Mouse (Mus musculus) midbrain, embryonic 13.5 days (tissue): ENCODE data around the gene Unkl. TPM values are rescaled to one million over a fixed set of nuclear protein-coding genes. Genes with fewer than 3 reads are reported as not detected.
A peak's percentile ranks its signal among the peaks of the same experiment; 100 is the strongest.

Experiments
- ATAC-seq: fragments of 200-750 bp; cut with Nextera tagmentation; 2 replicates; pipeline ENCODE4 v1.8.0; 2017; ENCODE audit warnings: mild to moderate bottlenecking, moderate TSS enrichment, moderate library complexity
- H3K27ac ChIP-seq: fragments of 300-500 bp; sonication (generic); 2 replicates; pipeline ENCODE4 v1.5.1; 2015; ENCODE audit warnings: inconsistent platforms, mild to moderate bottlenecking, moderate library complexity
- H3K27me3 ChIP-seq: fragments of 300-500 bp; sonication (generic); 2 replicates; pipeline ENCODE4 v1.6.1; 2015; ENCODE audit warnings: mild to moderate bottlenecking, inconsistent platforms
- H3K36me3 ChIP-seq: fragments of 300-500 bp; sonication (generic); 2 replicates; pipeline ENCODE4 v1.6.1; 2015; ENCODE audit warnings: mild to moderate bottlenecking, inconsistent platforms
- H3K4me1 ChIP-seq: fragments of 300-500 bp; sonication (generic); replicated peaks from 2 replicates; pipeline ENCODE4 v1.6.1; 2015; ENCODE audit warnings: inconsistent platforms
- H3K4me2 ChIP-seq: fragments of 300-500 bp; sonication (generic); replicated peaks from 2 replicates; pipeline ENCODE4 v1.6.1; 2015; ENCODE audit warnings: moderate library complexity, mild to moderate bottlenecking, inconsistent platforms
- H3K4me3 ChIP-seq: fragments of 300-500 bp; sonication (generic); replicated peaks from 2 replicates; pipeline ENCODE4 v1.5.1; 2015; ENCODE audit warnings: mild to moderate bottlenecking, inconsistent platforms
- H3K9ac ChIP-seq: fragments of 300-500 bp; sonication (generic); replicated peaks from 2 replicates; pipeline ENCODE4 v1.6.1; 2015; ENCODE audit warnings: mild to moderate bottlenecking, inconsistent platforms
- H3K9me3 ChIP-seq: fragments of 300-500 bp; sonication (generic); 2 replicates; pipeline ENCODE4 v1.6.1; 2016; ENCODE audit warnings: mild to moderate bottlenecking, inconsistent platforms
- WGBS: fragments of 180-500 bp; shearing (Covaris S2); methylation state at CpG from one replicate; pipeline ENCODE4 v1.1.7; 2015; 5-methylcytosine and 5-hydroxymethylcytosine counted together
- polyA plus RNA-seq: library from polyadenylated mRNA; unstranded; fragments of >200 nt; fragmentation: Nextera tagmentation; extraction: Ambion mirVana; gene quantifications from 2 replicates; pipeline ENCODE4 v1.2.1, GENCODE M21; 2015

Gene Unkl
- polyA plus RNA-seq: 13.0 and 13.4 TPM in 2 replicates

DNA sequence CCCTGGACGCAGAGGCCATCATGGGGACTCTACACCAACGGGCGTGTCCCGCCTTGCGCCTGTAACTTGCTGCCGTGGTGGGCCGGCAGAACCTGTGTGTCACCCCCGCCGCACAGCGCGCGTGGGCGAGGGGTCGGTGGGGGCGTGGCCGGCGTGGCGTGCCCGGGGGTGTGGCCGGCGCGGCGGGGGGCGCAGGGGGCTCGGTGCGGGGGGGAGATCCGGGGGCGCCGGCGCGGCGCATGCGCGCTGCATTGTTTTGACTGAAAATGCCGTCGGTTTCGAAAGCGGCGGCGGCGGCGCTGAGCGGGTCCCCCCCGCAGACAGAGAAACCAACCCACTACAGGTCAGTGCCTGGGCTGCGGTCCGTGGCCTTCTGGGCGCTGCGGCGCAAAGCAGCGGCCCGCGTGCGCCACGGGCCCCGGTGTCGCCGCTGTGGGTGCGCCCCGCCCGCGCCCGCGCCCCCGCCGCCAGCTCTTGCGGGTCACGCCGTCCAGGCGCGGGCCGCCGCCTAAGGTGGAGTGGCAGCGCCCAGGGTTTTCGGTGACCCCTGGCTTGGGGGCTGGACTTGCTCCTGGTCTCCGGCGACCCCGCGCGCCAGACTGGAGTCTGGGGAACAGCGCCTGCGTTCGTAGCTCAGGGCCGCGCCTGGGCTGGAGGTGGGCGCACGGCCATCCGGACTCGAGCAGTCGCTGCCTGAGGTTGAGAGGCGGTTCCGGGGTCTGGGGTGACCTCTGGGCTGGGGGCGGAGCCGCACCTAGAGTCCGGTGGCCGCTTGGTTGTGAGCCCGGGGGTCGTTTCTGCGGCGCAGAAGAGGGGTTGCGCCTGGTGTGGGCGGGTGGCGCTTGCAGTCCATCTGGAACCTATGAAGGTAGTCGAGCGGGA, at the start of gene Unkl:
Unkl (plus strand) TSS at position 248 of the 882 bp plus-strand sequence.
- WGBS: under 1% methylated on average over 101 of the region's 104 CpGs
- Histone ChIP-seq H3K4me2 (peak within 1 kb of the TSS; percentile 94), H3K9ac (peak within 1 kb of the TSS; percentile 91), H3K4me1 (peaks cover 40% of the 10 kb centered on the region), H3K4me3 (peak within 1 kb of the TSS; percentile 98), H3K36me3 (peaks cover 14% of the 10 kb centered on the region), H3K27me3 (no peaks in the 10 kb centered on the region), H3K27ac (peak within 1 kb of the TSS; percentile 82), H3K9me3 (no peaks in the 10 kb centered on the region)
- ATAC-seq: peak; percentile 43

DNA sequence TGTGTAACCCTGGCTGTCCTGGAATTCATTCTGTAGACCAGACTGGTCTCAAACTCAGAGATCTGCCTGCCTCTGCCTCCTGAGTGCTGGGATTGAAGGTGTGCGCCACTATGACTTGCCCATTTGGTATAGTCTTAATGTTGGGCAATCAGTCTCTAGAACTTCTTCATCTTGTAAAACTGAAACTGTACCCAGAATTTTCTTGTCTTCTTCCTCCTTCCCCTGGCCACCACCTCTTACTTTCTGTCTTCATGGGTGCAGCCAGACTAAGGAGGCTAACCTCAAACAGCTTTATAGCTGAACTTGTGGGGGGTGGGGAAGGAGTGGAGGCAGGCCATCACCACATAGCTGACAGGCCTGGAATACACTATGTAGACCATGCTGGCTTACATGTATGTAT, 49.4 kb upstream of the Unkl start:
- no peak overlapping the region for H3K4me2 ChIP-seq
- H3K4me1 ChIP-seq: peaks cover 18% of the 10 kb centered on the region
- peaks cover 18% of the 10 kb centered on the region for H3K36me3 ChIP-seq
- no peaks in the 10 kb centered on the region for H3K9me3 ChIP-seq
- ATAC-seq: no peak
- 0 out of 2 replicates have a peak overlapping the region, but pooled peaks have one; percentile 23 for H3K9ac ChIP-seq
- H3K27ac ChIP-seq: no peak overlapping the region
- no peaks in the 10 kb centered on the region for H3K27me3 ChIP-seq
- 100% methylated on average over 1 of the region's 1 CpGs for WGBS
- no peak overlapping the region for H3K4me3 ChIP-seq

DNA sequence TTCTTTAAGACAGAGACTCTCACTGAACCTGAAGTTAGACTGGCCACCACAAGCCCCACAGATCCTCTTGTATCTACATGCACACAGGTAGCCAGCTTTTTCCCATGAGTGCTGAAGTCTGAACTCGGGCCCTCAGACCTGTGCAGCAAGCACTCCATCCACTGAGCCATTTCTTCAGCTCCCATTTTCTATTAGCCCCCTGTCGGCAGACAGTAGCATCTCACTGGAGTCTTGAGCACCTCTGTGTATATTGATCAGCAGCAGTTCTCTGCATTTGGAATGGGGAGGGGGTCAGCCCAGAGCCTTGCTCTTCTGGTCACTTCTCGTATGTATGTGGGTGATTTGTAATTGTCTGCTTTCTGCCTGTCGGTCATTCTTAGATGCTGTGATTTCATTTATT, 48.2 kb upstream of the Unkl start:
- no peaks in the 10 kb centered on the region for H3K9me3 ChIP-seq
- WGBS: 70% methylated on average over 4 of the region's 4 CpGs
- no peak for ATAC-seq
- peaks cover 9% of the 10 kb centered on the region for H3K4me1 ChIP-seq
- H3K4me3 ChIP-seq: no peak overlapping the region
- H3K9ac ChIP-seq: no peak overlapping the region
- no peaks in the 10 kb centered on the region for H3K27me3 ChIP-seq
- no peak overlapping the region for H3K27ac ChIP-seq
- H3K4me2 ChIP-seq: no peak overlapping the region
- peaks cover 26% of the 10 kb centered on the region for H3K36me3 ChIP-seq

DNA sequence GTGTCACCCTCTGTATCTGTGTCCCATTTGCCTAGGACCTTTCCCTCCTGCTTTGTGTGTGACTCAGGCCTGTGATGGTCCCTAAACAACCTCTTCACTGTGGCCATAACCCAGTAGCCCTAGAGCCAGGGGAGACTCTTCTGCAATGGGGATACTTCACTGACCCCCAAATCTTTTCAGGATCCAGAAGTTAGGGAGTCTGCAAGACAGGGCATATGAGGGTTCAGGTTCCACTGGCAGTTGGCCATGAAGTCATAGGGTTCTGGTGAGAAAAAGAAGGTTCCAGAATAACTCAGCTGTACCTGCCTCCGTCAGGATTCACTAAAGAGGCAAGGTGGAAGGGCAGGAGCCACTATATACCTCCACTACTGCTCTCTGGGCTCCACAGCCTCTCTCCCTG, 26.0 kb upstream of the Unkl start, which contains the start of gene Ccdc154:
Ccdc154 (plus strand) TSS at position 301 of the 400 bp plus-strand sequence.
- H3K9me3 ChIP-seq: no peaks in the 10 kb centered on the region
- no peak within 1 kb of the TSS for H3K4me3 ChIP-seq
- no peak within 1 kb of the TSS for H3K4me2 ChIP-seq
- H3K4me1 ChIP-seq: no peaks in the 10 kb centered on the region
- ATAC-seq: no peak
- H3K27me3 ChIP-seq: no peaks in the 10 kb centered on the region
- H3K36me3 ChIP-seq: peaks cover 48% of the 10 kb centered on the region
- no peak within 1 kb of the TSS for H3K27ac ChIP-seq
- no peak within 1 kb of the TSS; the same call in 1 of the 2 replicates for H3K9ac ChIP-seq
- WGBS: 94% methylated on average over 1 of the region's 1 CpGs

DNA sequence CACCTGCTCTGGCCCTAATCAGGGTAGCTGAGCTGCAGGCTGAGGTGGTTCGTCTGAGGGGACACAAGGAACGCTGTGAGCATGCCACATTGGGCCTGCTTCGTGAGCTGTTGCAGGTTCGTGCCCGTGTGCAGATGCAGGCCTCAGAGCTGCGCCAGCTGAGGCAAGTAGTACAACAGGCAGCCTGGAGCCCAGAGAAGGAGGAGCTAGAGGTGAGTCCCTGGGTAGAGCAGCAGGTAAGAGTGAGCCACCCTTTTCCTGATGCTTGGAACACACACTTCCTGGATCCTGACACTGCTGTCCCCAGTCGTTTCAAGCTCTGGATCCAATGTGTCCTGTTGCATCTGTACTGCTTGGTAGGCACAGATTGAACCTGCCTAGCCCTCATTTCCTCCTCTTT, 24.8 kb upstream of the Unkl start:
- H3K27me3 ChIP-seq: no peaks in the 10 kb centered on the region
- no peak overlapping the region for H3K4me3 ChIP-seq
- H3K4me2 ChIP-seq: no peak overlapping the region
- no peaks in the 10 kb centered on the region for H3K9me3 ChIP-seq
- peaks cover 37% of the 10 kb centered on the region for H3K36me3 ChIP-seq
- 81% methylated on average over 7 of the region's 7 CpGs for WGBS
- H3K4me1 ChIP-seq: no peaks in the 10 kb centered on the region
- no peak overlapping the region for H3K27ac ChIP-seq
- ATAC-seq: no peak
- H3K9ac ChIP-seq: no peak overlapping the region; the same call in 1 of the 2 replicates

DNA sequence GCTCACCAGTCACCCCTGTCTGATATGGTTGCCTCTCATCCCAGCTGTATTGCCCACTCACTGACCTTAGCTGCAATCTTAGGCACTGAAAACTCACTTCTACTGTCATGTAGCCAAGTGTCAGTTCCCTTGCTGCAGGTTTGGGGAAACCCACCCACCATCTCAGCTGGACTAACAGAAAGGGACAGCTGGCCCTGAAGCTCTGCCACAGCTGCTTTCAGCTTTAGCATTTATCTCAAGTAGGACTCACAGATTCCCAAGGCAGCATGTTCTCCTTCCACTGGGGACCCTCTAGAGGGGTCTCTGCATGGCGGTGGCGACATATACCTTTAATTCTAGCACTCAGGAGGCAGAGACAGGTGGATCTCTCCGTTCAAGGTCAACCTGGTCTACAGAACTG, 23.4 kb upstream of the Unkl start:
- Histone ChIP-seq H3K36me3 (peaks cover 25% of the 10 kb centered on the region), H3K9me3 (no peaks in the 10 kb centered on the region), H3K27ac (no peak overlapping the region), H3K9ac (no peak overlapping the region), H3K4me3 (no peak overlapping the region), H3K4me1 (no peaks in the 10 kb centered on the region), H3K4me2 (no peak overlapping the region), H3K27me3 (no peaks in the 10 kb centered on the region)
- WGBS: 84% methylated on average over 3 of the region's 3 CpGs
- ATAC-seq: no peak

DNA sequence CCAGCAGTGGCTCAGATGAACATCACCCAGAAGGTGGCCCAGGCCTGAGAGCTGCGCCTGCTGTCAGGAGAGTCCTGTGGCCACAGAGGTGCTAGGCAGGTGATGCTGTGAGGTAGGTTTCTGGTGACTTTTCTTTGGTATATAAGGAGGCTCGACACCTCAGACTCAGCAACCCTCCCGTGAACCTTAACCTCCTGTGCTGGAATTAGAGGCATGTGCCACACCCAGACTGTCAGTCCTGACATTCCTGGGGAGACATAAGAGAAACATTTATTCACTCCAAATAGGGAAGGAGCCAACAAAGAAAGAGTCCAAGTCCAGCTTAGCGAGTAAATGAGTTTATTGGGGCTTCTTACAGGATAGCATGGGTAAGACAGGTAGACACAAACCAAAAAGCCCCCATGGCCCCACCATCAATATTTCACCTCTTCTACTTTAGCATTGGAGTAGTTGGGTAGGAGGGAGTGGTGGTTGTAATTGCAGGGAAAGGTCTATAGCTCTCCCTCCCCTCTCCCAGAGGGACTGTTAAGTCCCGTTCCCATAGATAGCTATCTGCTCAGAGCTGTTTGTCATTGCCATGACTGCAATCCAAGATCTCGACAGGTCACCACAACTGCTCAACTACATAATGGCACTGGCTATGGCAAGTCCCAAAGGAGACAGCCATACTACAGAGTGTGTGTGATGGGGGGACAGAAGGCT, 22.1 kb upstream of the Unkl start:
- WGBS: 77% methylated on average over 6 of the region's 6 CpGs
- H3K4me2 ChIP-seq: no peak overlapping the region
- no peak for ATAC-seq

DNA sequence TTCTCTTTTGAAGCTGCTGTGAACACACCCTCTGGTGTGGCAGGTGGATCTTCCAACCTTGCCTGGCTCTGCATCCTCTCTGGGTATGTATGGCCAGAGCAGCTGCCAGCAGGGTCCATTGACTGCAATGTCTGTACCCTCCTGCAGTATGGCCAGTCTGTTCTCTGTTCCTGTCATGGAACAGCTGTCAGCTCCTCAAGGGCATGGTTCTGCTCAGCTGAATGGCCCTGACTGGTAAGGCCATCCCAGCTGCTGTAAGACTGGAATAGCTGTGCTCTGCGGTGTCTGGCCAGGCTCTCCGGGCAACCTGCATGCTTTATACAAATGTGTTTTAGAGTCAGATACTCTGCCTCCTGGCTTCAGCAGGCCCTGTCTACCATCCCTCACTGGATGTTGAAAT, 18.5 kb upstream of the Unkl start:
- Histone ChIP-seq H3K4me3 (no peak overlapping the region), H3K9ac (no peak overlapping the region), H3K27me3 (no peaks in the 10 kb centered on the region), H3K4me1 (no peaks in the 10 kb centered on the region), H3K4me2 (no peak overlapping the region), H3K27ac (no peak overlapping the region), H3K36me3 (no peaks in the 10 kb centered on the region), H3K9me3 (no peaks in the 10 kb centered on the region)
- 90% methylated on average over 2 of the region's 2 CpGs for WGBS
- ATAC-seq: no peak

More for the DNA sequence above, 22.1 kb upstream of the Unkl start:
- Histone ChIP-seq H3K27me3 (no peaks in the 10 kb centered on the region), H3K36me3 (peaks cover 12% of the 10 kb centered on the region), H3K9me3 (no peaks in the 10 kb centered on the region), H3K4me1 (no peaks in the 10 kb centered on the region), H3K4me3 (no peak overlapping the region), H3K27ac (no peak overlapping the region), H3K9ac (no peak overlapping the region)

DNA sequence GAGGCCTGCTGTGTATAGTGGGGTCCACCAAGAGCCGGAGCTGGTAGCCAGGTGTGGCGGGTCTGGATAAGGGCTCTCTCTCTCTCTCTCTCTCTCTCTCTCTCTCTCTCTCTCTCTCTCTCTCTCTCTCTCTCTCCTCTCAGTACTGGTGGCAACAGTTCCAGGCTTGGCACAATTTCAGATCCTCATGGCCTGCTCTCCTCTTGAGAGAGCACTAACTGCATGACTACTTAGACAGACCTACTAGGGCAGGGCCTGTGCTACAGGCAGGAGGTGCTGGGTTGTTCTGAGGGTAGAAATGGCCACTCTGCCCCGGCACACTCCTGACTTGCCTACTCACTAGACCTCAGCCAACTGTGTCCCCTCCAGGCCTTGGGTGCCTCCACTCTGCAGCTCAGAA, 15.6 kb upstream of the Unkl start:
- Histone ChIP-seq H3K36me3 (no peaks in the 10 kb centered on the region), H3K9me3 (no peaks in the 10 kb centered on the region), H3K9ac (no peak overlapping the region), H3K4me3 (no peak overlapping the region), H3K27ac (no peak overlapping the region), H3K4me2 (no peak overlapping the region), H3K27me3 (no peaks in the 10 kb centered on the region), H3K4me1 (no peaks in the 10 kb centered on the region)
- ATAC-seq: no peak
- 90% methylated on average over 3 of the region's 3 CpGs for WGBS

DNA sequence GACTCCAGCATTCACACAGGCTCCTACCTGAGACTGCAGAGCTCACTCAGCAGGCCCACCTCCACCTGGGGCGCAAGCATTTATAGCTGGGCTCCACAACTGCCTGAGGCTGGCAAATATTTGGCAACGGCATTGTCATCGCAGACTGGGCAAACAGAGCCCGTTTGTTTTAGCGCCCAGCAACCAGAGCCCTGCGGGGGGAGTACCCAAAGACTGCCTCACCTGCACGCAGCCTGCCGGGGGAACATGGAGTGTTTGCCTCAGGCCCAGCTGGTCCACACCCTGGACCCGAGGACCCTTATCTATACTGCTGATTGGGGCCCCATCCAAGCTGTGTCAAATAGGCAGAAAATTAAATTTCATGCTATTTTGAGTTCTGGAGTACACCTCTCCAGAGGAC, 12.8 kb upstream of the Unkl start, which contains the start of gene Gm38655:
Gm38655 (minus strand) TSS at position 61 of the 400 bp plus-strand sequence.
- no peak within 1 kb of the TSS for H3K27ac ChIP-seq
- no peaks in the 10 kb centered on the region for H3K9me3 ChIP-seq
- no peak within 1 kb of the TSS for H3K9ac ChIP-seq
- no peak within 1 kb of the TSS for H3K4me3 ChIP-seq
- no peaks in the 10 kb centered on the region for H3K4me1 ChIP-seq
- no peaks in the 10 kb centered on the region for H3K36me3 ChIP-seq
- WGBS: 71% methylated on average over 9 of the region's 9 CpGs
- H3K4me2 ChIP-seq: no peak within 1 kb of the TSS
- H3K27me3 ChIP-seq: 0 out of 2 replicates have a peak, but pooled peaks cover 10% of the 10 kb centered on the region
- ATAC-seq: no peak

DNA sequence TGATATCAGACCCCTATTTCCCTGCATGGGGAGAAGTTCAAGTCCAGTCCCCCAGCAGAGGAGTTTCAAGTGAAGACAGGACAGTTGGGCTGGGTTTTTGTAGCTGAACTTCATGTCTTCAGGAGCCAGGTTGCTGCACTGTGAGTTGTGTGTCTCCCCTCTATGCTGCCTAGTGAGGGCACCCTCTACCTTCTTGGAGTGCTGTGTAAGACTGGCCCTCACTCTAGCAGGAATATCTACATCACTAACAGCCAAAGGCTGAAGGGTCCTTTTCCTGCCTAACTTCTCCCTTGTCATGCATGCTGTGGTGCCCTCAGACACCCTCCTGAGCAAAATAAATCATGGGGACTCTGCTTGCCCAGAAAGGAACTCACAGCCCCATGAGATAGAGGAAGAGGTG, 5.0 kb upstream of the Unkl start:
- H3K27ac ChIP-seq: peak overlapping the region; percentile 95; the same call in 1 of the 2 replicates
- H3K4me3 ChIP-seq: peak overlapping the region; percentile 81

DNA sequence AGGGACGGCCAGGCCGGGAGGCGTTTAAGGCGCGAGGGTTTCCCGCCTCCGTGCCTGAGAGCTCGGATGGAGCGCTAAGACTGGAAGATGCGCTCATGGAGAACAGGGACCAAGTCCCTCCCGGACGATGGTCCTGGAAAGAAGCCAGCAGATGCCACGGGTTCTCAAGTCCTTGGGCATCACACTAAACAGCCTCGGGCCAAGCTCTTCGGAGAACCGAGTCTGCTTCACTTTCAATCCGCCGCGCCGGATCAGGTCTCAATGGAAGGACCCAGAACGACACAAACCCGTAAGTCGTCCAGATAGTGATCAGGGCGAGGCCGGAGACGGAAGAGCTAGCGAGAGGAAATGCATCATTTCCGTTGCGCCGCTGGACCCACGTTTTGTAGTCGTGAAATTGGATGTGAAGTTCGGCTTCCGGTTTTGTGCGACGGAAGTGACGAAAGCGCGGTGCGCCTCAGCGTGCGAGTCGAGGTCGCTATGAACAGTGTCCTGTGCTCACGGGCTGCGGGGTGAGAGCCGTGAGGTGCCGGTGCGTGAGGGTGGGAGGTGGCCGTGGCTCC, 4.0 kb upstream of the Unkl start, which contains the start of gene BC003965:
BC003965 (plus strand) TSS at position 426 of the 563 bp plus-strand sequence.
- Histone ChIP-seq H3K27ac (peak within 1 kb of the TSS; percentile 95), H3K9me3 (no peaks in the 10 kb centered on the region), H3K36me3 (no peaks in the 10 kb centered on the region), H3K4me2 (peak within 1 kb of the TSS; percentile 100), H3K4me3 (peak within 1 kb of the TSS; percentile 81), H3K4me1 (peaks cover 28% of the 10 kb centered on the region), H3K9ac (peak within 1 kb of the TSS; percentile 91), H3K27me3 (peaks cover 6% of the 10 kb centered on the region; the same call in 1 of the 2 replicates)
- ATAC-seq: peak; percentile 88
- under 1% methylated on average over 50 of the region's 50 CpGs for WGBS

More for the DNA sequence above, 5.0 kb upstream of the Unkl start:
- peak overlapping the region; percentile 100 for H3K4me2 ChIP-seq
- no peak for ATAC-seq
- no peaks in the 10 kb centered on the region for H3K9me3 ChIP-seq
- peaks cover 10% of the 10 kb centered on the region; the same call in 1 of the 2 replicates for H3K27me3 ChIP-seq
- no peaks in the 10 kb centered on the region for H3K36me3 ChIP-seq
- peaks cover 24% of the 10 kb centered on the region for H3K4me1 ChIP-seq
- peak overlapping the region; percentile 91 for H3K9ac ChIP-seq
